ENCODE assay signal across 8 mouse cellular contexts in the genomic region with DNA sequence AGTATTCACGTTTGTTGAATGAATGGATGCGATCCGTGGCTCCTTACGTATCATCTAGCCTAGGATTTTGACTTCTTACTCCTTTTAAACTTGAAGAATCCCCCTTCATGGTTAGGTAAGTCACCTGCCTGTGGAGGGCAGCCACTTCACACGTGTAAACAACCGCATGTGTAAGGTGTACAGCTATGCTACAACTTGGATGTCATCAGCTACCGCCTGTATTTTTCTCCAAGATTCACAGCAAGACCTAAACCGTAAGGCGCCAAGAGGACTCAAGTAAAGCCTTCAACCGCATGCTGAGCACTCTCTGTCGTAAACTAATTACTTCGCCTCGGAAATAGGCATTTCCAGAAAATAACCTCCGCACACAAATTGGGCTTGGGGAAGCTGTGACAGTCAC. TPM values are rescaled to one million over a fixed set of nuclear protein-coding genes. Genes with fewer than 3 reads are reported as not detected.
DNase-seq lines count a peak whose midpoint lies in the region; ATAC-seq and TF ChIP-seq lines count a peak whose summit lies in the region.

No protein-coding gene starts in this region.

- peak overlapping the region; percentile 84 for H3K4me3 ChIP-seq in kidney, embryonic 14.5 days (ENCODE audit: low read length)
- peak overlapping the region; percentile 86 to 90 for H3K4me3 ChIP-seq in ES-E14 (ENCODE audit: insufficient read depth in 1 of 2, low read depth in 1 of 2, low read length in 2 of 2, poor library complexity in 1 of 2, severe bottlenecking in 1 of 2)
- peak overlapping the region; percentile 99 for H3K4me3 ChIP-seq in embryonic facial prominence, embryonic 11.5 days (ENCODE audit: low read depth, low read length)
- H3K4me3 ChIP-seq in intestine, embryonic 16.5 days (ENCODE audit: low read length) = peak overlapping the region; percentile 93
- H3K4me3 ChIP-seq in neural tube, embryonic 13.5 days = peak overlapping the region; percentile 96

- peaks cover 24% of the 10 kb centered on the region for H3K4me1 ChIP-seq in kidney, embryonic 14.5 days (ENCODE audit: control insufficient read depth, insufficient read depth, low read length)
- peaks cover 11 to 21% of the 10 kb centered on the region in 2 experiments for H3K4me1 ChIP-seq in ES-E14 (ENCODE audit: control insufficient read depth in 2 of 2, insufficient read depth in 2 of 2, low read length in 2 of 2, poor library complexity in 1 of 2)
- no peaks in the 10 kb centered on the region for H3K4me1 ChIP-seq in embryonic facial prominence, embryonic 11.5 days (ENCODE audit: control insufficient read depth, insufficient read depth, low read length)
- H3K4me1 ChIP-seq in intestine, embryonic 16.5 days (ENCODE audit: control insufficient read depth, insufficient read depth, low read length) = peaks cover 13% of the 10 kb centered on the region
- peaks cover 41% of the 10 kb centered on the region for H3K4me1 ChIP-seq in neural tube, embryonic 13.5 days (replicated peaks)

- WGBS in kidney, embryonic 14.5 days = 9% methylated on average over 14 of the region's 14 CpGs
- WGBS in embryonic facial prominence, embryonic 11.5 days = 16% methylated on average over 14 of the region's 14 CpGs
- 11% methylated on average over 14 of the region's 14 CpGs for whole genome bisulfite sequencing in intestine, embryonic 16.5 days
- WGBS in neural tube, embryonic 13.5 days = 8% methylated on average over 14 of the region's 14 CpGs

- no peak overlapping the region for H3K27ac ChIP-seq in kidney, embryonic 14.5 days (ENCODE audit: low read depth, low read length)
- H3K27ac ChIP-seq in ES-E14 (ENCODE audit: insufficient read depth, low read depth, low read length, poor library complexity, severe bottlenecking) = no peak overlapping the region
- no peak overlapping the region for H3K27ac ChIP-seq in embryonic facial prominence, embryonic 11.5 days (replicated peaks; ENCODE audit: low read depth, low read length)
- no peak overlapping the region for H3K27ac ChIP-seq in intestine, embryonic 16.5 days (ENCODE audit: low read length)
- peak overlapping the region; percentile 100; the same call in 1 of the 2 replicates for H3K27ac ChIP-seq in neural tube, embryonic 13.5 days (replicated peaks)

- H3K27me3 ChIP-seq in kidney, embryonic 14.5 days (ENCODE audit: control insufficient read depth, insufficient read depth, low read length) = no peaks in the 10 kb centered on the region
- H3K27me3 ChIP-seq in embryonic facial prominence, embryonic 11.5 days (ENCODE audit: control insufficient read depth, insufficient read depth, low read length) = no peaks in the 10 kb centered on the region
- no peaks in the 10 kb centered on the region for H3K27me3 ChIP-seq in intestine, embryonic 16.5 days (replicated peaks; ENCODE audit: control insufficient read depth, insufficient read depth, low read length)
- H3K27me3 ChIP-seq in neural tube, embryonic 13.5 days = peaks cover 21% of the 10 kb centered on the region

- ATAC-seq in kidney, embryonic 14.5 days (ENCODE audit: low FRiP score, low TSS enrichment) = no peak
- ATAC-seq in embryonic facial prominence, embryonic 11.5 days (replicated peaks; ENCODE audit: insufficient number of reproducible peaks, low FRiP score, low TSS enrichment, low read depth) = no peak
- ATAC-seq in intestine, embryonic 16.5 days = no peak
- no peak for ATAC-seq in neural tube, embryonic 13.5 days (ENCODE audit: low read depth)

- H3K9me3 ChIP-seq in kidney, embryonic 14.5 days (ENCODE audit: control insufficient read depth, low read length) = no peaks in the 10 kb centered on the region
- H3K9me3 ChIP-seq in ES-E14 (ENCODE audit: control insufficient read depth, insufficient read depth, low read depth, low read length) = no peaks in the 10 kb centered on the region
- H3K9me3 ChIP-seq in embryonic facial prominence, embryonic 11.5 days (replicated peaks; ENCODE audit: control insufficient read depth, low read length) = no peaks in the 10 kb centered on the region
- no peaks in the 10 kb centered on the region for H3K9me3 ChIP-seq in intestine, embryonic 16.5 days (ENCODE audit: control insufficient read depth, low read length)
- H3K9me3 ChIP-seq in neural tube, embryonic 13.5 days = no peaks in the 10 kb centered on the region

- H3K9ac ChIP-seq in kidney, embryonic 14.5 days (ENCODE audit: low read depth, low read length) = peak overlapping the region; percentile 94
- H3K9ac ChIP-seq in ES-E14 (ENCODE audit: insufficient read depth, low read depth, low read length, poor library complexity, severe bottlenecking) = peak overlapping the region; percentile 83; the same call in 1 of the 2 replicates
- peak overlapping the region; percentile 98 for H3K9ac ChIP-seq in embryonic facial prominence, embryonic 11.5 days (replicated peaks; ENCODE audit: low read length)
- H3K9ac ChIP-seq in intestine, embryonic 16.5 days (ENCODE audit: low read depth, low read length) = peak overlapping the region; percentile 85
- peak overlapping the region; percentile 100 for H3K9ac ChIP-seq in neural tube, embryonic 13.5 days

- H3K36me3 ChIP-seq in kidney, embryonic 14.5 days (ENCODE audit: control insufficient read depth, insufficient read depth, low read length) = no peaks in the 10 kb centered on the region
- H3K36me3 ChIP-seq in ES-E14 (ENCODE audit: control insufficient read depth, insufficient read depth, low read length, poor library complexity, severe bottlenecking) = peaks cover 3% of the 10 kb centered on the region; the same call in 1 of the 2 replicates
- no peaks in the 10 kb centered on the region for H3K36me3 ChIP-seq in embryonic facial prominence, embryonic 11.5 days (replicated peaks; ENCODE audit: control insufficient read depth, insufficient read depth, low read depth, low read length)
- H3K36me3 ChIP-seq in intestine, embryonic 16.5 days (ENCODE audit: control insufficient read depth, insufficient read depth, low read length) = no peaks in the 10 kb centered on the region
- H3K36me3 ChIP-seq in neural tube, embryonic 13.5 days = no peaks in the 10 kb centered on the region

- in situ Hi-C loops in ES-E14 (cut with MboI; ENCODE audit: low sequenced_read_pairs in 2 of 2, unreplicated experiment in 2 of 2) = no loop called here

- DNase-seq in kidney, adult 9 months = no peak
- DNase-seq in ES-E14 (ENCODE audit: low read depth, low spot score) = no peak
- DNase-seq in embryonic facial prominence, embryonic 11.5 days (ENCODE audit: low spot score) = no peak
- DNase-seq in adrenal gland, postnatal 4 days (ENCODE audit: low spot score in 2 of 2) = no peak
- DNase-seq in adrenal gland, postnatal 10 days = no peak

- H3K4me2 ChIP-seq in kidney, embryonic 14.5 days (replicated peaks; ENCODE audit: low read depth, low read length) = peak overlapping the region; percentile 87
- H3K4me2 ChIP-seq in embryonic facial prominence, embryonic 11.5 days (ENCODE audit: low read depth, low read length) = peak overlapping the region; percentile 83
- peak overlapping the region; percentile 86 for H3K4me2 ChIP-seq in intestine, embryonic 16.5 days (ENCODE audit: low read depth, low read length)
- peak overlapping the region; percentile 88 for H3K4me2 ChIP-seq in neural tube, embryonic 13.5 days

TF ChIP-seq in ES-E14, 5 proteins besides CTCF, POLR2A, EP300 and RAD21:
- TF ChIP-seq CHD2 (IDR thresholded peaks at IDR 0.05; ENCODE audit: low read depth, low read length) = no peak
- no peak for TF ChIP-seq HCFC1 (IDR thresholded peaks at IDR 0.05; ENCODE audit: borderline replicate concordance, insufficient read depth, low read length)
TF ChIP-seq in ES-E14: peak in this region for 0.

RNA-seq across cellular contexts. Expression of a gene that starts 1.3 kb away (rescaled TPM):
- polyA plus RNA-seq in kidney, embryonic 14.5 days (2014; fragmentation: Nextera tagmentation; extraction: Ambion mirVana) = 40.8 and 43.5 TPM in 2 replicates
- total RNA-seq in ES-E14 (2012; rRNA removed) = 56.1 and 91.6 TPM in 2 replicates
- 47.0 and 47.8 TPM in 2 replicates for polyA plus RNA-seq in embryonic facial prominence, embryonic 11.5 days (2014; fragmentation: Nextera tagmentation; extraction: Ambion mirVana)
- 22.5 and 25.7 TPM in 2 replicates for polyA plus RNA-seq in intestine, embryonic 16.5 days (2015; fragmentation: Nextera tagmentation; extraction: Ambion mirVana)
- 101 and 113 TPM in 2 replicates for polyA plus RNA-seq in neural tube, embryonic 13.5 days (2015; fragmentation: Nextera tagmentation; extraction: Ambion mirVana)
- total RNA-seq in adrenal gland, postnatal 4 days (2021) = 10 to 100 TPM; 37.8 to 42.8 TPM
- 10 to 100 TPM; 33.3 to 34.5 TPM for total RNA-seq in adrenal gland, postnatal 10 days (2021)

RNA-seq across cellular contexts. Expression of a gene that starts 12.5 kb away (rescaled TPM):
- 1.1 and 1.2 TPM in 2 replicates for polyA plus RNA-seq in kidney, embryonic 14.5 days (2014; fragmentation: Nextera tagmentation; extraction: Ambion mirVana)
- total RNA-seq in ES-E14 (2012; rRNA removed) = 12.4 and 21.0 TPM in 2 replicates
- polyA plus RNA-seq in embryonic facial prominence, embryonic 11.5 days (2014; fragmentation: Nextera tagmentation; extraction: Ambion mirVana) = 13.7 and 19.7 TPM in 2 replicates
- 3.6 and 10.1 TPM in 2 replicates for polyA plus RNA-seq in intestine, embryonic 16.5 days (2015; fragmentation: Nextera tagmentation; extraction: Ambion mirVana)
- polyA plus RNA-seq in neural tube, embryonic 13.5 days (2015; fragmentation: Nextera tagmentation; extraction: Ambion mirVana) = 1.5 and 2.0 TPM in 2 replicates
- total RNA-seq in adrenal gland, postnatal 4 days (2021) = 10 to 100 TPM in 1 of 2 experiments, 1 to 10 TPM in 1; 6.5 to 12.0 TPM
- 1 to 10 TPM; 2.5 to 7.2 TPM for total RNA-seq in adrenal gland, postnatal 10 days (2021)
